Mouse (Mus musculus): ENCODE data around the gene Sstr2.

Sstr2 gene

GRCm38 (mm10) chr11:113618672-113619419, at the start of gene Sstr2:
Sstr2 (plus strand) TSS chr11:113619342.
- DNase-seq (ENCODE audit: low spot score) = peak; percentile 81

DNA sequence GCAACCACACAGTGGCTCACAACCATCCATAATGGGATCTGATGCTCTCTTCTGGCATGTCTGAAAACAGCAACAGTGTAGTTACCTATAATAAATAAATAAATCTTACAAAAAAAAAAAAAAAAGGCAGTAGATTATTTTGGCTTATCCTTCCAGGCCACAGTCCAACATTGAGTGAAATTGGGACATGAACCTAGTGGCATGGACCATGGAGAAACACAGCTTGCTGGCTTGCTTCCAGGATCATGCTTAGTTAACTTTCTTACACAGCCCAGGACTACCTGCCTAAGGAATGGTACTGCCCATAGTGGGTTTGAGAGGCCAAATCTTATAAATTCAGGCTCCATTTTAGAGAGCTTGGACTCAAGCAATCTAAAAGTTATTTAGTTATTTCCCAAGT, 47.5 kb upstream of the Sstr2 start:
- DNase-seq (ENCODE audit: low spot score) = no peak

DNA sequence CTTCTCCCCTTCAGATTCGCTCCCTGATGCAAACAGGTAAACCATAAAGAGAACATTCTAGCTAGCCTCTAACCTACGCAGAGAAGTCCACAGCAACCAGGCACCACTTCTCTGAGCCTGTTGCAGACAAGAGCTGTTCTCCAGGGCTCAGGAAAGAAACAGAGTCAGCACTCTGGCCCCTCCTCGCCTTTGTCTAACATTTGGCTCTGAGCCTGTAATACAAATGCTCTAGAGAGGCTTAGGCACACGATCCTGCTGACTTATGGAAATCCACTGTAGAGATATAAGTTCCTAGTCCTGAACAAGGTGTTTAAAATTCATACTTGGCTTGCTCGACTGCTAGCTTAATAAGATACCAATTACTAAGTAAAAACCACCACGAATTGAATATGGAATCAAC, 46.5 kb upstream of the Sstr2 start:
- no peak for DNase-seq (ENCODE audit: low spot score)

DNA sequence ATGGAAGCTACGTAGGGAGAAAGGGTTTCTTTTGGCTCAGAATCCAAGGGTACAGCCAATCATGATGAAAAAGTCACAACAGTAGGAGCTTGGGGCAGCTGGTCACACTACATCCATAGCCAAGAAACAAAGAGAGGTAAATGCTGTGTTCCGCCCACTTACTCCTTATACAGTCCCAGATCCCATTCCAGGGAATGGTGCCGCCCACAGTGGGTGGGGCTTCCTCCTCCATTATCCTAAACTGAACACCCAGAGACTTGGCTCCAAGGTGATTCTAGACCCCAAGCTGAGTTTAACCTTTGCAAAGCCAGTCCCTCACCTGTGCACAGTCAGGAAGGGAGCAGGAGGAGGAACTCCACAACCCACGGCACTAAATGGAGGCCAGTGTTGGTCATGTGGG, 41.9 kb upstream of the Sstr2 start:
- no peak for DNase-seq (ENCODE audit: low spot score)

DNA sequence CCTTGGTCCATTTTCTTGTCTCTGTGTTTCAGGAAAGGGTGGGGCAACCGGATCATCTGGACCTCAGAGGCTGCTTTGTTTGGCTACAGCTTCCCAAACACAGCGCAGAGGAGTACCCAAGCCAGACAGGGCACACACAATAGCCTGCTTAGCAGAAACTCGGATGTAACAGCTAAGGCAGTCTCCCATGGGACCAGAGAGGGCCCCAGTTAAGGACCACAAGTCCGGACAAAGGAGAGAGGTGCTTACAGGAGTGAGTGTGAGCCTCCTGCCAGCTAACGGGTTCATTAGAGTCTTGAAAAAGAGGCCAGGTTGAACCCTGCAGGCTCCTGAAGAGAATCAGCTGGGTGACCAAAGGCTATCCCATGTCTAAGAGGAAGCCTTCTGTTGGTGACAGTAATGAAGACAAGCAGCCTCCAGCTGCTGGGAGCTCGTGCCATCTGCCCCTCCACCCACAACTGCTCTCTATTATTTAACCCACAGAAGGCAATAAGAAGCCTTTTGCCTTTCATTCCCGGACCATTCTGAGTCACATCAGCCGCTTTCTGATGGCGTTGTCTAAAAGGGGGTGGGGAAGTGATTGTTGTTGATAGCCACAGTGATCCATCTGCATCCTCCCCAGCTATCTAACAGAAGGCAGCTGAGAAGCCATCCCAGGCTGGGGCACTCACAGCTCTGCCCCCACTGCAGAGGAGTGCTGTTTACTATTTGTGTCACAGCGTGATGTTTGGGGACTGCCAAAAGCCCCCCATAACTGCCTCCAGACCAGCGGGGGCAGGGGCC, 35.1 kb upstream of the Sstr2 start:
- DNase-seq (ENCODE audit: low spot score) = peak; percentile 79

GRCm38 (mm10) chr11:113586423-113586822, 32.7 kb upstream of the Sstr2 start:
- DNase-seq (ENCODE audit: low spot score) = peak; percentile 26

GRCm38 (mm10) chr11:113588936-113589335, 30.2 kb upstream of the Sstr2 start:
- DNase-seq (ENCODE audit: low spot score) = no peak

DNA sequence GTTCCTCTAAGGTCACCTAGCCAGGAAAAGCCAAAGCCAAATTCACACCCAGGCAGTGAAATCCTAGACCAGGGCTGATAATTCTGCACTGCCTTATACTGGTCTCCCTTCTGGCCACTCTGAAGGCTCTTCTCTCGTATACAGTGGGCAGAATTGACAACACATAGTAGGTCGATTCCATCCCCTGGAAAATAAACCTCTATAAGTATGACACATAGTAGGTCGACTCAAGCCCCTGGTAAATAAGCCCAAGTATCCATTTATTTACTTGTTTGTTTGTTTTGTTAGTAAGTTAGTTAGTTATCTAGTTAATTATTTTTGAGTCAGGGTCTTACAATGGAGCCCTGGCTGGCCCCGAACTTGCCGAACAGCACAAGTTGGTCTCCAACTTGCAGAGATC, 24.0 kb upstream of the Sstr2 start:
- DNase-seq (ENCODE audit: low spot score) = no peak

GRCm38 (mm10) chr11:113597632-113598031, 21.5 kb upstream of the Sstr2 start:
- no peak for DNase-seq (ENCODE audit: low spot score)

GRCm38 (mm10) chr11:113600526-113601245, 18.5 kb upstream of the Sstr2 start:
- DNase-seq (ENCODE audit: low spot score) = no peak

DNA sequence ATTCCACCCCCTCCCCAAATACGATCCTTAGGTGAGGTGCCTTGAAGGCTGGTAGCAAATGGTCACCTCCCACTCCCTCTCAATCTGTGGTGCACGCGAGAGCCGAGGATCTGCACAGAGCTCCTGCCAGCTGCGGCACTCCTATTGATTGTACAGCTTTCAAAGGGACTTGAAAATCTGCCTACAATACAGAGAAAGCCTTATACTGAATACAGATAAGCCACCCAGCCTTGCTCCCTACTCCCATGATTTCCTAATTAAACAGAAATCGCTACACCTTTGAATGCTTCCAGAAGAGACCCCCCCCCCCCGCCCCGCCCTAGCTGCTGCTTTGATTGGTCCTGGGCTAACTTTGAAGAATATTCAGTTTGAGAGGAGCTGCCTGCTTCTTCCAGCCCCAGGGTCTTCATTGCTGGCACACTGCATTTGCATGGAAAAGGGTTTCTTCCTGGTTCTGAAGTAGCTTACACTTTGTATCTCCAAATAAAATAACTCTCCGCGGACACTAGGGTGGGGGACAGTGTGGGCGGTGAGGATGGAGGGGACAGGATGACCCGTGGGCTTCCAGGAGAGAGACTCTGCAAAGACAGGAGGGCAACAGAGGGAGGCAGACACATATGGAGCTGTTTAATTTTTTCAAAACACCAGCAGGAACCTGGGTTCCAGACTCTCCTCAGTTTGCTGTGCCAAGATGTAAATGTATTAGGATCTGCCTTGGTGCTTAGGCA, 17.4 kb upstream of the Sstr2 start:
- no peak for DNase-seq (ENCODE audit: low spot score)

DNA sequence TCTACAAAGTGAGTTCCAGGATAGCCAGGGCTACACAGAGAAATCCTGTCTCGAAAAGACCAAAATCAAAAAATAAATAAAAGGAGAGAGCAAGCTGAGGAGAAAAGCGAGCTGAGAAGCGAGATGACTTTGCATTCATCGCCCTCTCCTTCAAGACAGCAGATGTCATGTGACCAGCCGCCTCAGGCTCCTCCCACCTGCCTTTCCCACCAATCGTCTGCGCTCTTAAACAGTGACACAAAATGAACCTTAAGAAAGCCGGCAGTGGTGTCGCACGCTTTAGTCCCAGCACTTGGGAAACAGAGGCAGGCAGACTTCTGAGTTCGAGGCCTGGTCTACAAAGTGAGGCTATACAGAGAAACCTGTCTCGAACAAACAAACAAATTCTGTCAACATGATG, 11.6 kb upstream of the Sstr2 start:
- no peak for DNase-seq (ENCODE audit: low spot score)

- DNase-seq (ENCODE audit: low spot score) = no peak
These were observed 9.6 kb upstream of the Sstr2 start for GRCm38 (mm10) chr11:113609581-113609980.

DNA sequence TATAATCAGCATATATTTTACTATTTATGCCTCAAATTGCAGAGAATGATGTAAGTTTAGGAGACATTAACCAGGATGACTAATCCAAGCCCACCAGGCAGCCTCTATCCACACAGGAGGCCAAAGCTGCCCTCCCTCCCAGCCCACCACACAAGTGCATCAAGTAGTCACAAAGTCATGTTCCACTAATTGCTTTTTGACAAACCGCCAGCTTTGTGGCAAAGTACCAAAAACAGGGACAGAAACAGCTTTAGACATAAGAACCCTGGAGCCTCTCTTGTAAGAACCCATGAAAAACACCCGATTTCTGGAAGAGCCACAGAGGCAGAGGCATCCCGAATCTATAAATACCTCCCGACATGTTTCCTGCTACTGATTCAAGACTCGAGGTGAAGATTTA, 8.9 kb upstream of the Sstr2 start:
- peak; percentile 48 for DNase-seq (ENCODE audit: low spot score)

DNA sequence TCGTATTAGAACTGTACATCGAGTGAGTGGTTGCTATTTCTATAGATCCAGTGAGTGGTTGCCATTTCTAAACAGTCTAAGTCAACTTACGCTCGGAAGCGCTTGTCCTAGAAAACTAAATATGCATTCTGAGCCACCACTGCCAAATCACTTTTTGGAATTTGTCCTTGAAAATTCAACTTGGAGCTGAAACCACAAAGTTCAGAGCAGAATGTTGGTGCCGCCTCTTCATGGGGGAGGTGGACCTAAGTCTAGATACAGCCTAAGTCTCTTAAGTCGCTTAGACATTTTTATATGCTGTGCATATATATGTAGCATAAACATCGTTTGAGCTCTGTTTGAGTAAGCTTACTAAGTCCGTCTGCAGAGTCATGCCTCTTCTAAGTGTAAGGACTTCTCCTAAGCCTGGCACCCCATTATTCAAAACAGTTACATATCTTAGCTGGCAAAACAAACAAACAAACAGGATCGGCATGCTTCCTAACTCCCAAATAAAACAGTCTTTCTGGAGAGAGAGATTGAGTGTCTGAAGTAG, 8.0 kb upstream of the Sstr2 start:
- no peak for DNase-seq (ENCODE audit: low spot score)

GRCm38 (mm10) chr11:113611664-113612611, 7.2 kb upstream of the Sstr2 start:
- DNase-seq (ENCODE audit: low spot score) = peak; percentile 80

GRCm38 (mm10) chr11:113614476-113614875, 4.7 kb upstream of the Sstr2 start:
- no peak for DNase-seq (ENCODE audit: low spot score)

GRCm38 (mm10) chr11:113617132-113617911, 1.8 kb upstream of the Sstr2 start:
- peak; percentile 44 for DNase-seq (ENCODE audit: low spot score)

- no peak for DNase-seq (ENCODE audit: low spot score)
These were observed 855 bp upstream of the Sstr2 start for GRCm38 (mm10) chr11:113618303-113618671.

Measured in MN1 (cell line).